Mouse (Mus musculus): Measurements from ENCODE around the gene Nynrin.

DNA sequence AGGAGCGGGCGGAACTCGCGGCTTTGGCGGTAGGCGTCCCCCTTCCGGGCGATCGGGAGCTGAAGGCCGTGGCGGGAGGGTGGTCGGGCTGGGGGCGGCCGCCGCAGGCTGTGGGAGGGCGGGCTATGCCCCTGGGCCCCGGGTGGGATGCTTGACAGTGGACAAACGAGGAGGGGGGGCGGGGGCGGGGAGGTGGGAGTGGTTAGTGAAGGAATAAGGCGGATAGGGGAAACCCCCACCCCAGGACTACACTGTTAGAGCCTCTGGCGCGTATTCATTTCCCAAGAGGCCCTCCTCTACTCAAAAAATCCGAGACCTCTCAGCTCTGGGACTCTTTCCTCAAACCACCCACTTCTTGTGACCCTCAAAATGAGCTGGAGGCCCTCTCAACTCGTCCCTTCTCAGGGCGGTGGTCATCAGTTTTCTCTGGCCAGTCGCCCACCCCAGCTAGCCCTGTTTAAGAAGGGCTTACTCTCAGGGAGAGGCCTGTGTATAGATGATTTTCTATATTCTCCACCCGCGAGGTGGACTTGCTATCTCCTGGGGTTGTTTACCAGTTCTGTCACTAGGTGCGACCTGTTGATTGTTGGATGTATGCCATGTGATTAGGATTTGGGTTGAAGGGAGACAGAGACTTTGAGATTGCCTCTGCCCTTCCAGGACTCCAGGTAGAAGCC is 31.4 kb downstream of the Nynrin start:
- no peak for TF ChIP-seq CTCF (IDR thresholded peaks at IDR 0.05; ENCODE audit: low read depth, low read length)
- no peak for TF ChIP-seq GATA1 (IDR thresholded peaks at IDR 0.05; ENCODE audit: borderline replicate concordance, low read length)
- TF ChIP-seq TAL1 (conservative IDR thresholded peaks at IDR 0.05; ENCODE audit: low read depth, low read length), result no peak
- no peak for TF ChIP-seq POLR2AphosphoS5 (IDR thresholded peaks at IDR 0.05; ENCODE audit: insufficient replicate concordance, low read depth, low read length)
- TF ChIP-seq GATA2 (IDR thresholded peaks at IDR 0.05; ENCODE audit: borderline replicate concordance, low read depth, low read length), result no peak
